Mouse (Mus musculus): ENCODE results near the gene Unc45a.

Unc45a gene

DNA sequence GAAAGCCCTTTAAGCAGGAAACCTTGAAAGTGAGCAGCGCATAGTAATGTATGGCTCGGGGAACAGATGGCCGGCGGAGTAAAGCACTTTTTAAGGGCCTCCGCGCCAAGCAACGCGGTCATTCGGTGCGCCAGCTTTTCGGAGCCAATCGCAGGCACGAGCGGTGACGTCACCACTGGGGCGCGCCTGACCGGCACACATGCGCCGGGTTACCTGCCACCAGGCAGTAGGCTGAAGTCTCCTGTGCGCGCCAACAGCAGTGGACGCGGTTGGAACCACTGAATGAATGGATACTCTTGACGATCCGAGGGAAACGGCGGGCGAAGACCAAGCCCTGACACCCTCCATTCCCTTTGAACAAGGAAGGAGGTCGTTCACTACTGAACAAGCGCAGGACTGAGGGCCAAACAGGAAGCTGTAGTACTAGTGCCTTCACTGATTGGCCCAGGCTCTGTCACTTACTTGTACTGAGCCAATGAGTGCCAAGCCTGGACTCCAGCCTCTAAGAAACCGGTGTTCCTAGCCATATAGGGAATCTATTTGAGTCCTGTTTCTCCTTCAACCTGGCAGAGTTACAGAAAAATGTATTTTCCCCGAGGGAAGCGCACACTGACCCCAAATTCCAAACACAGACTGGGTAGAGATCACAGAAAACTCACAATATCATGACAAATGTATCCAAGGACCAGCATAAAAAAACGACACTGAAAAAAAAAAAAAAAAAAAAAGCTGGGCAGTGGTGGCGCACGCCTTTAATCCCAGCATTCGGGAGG is 16.6 kb downstream of the Unc45a start, which contains the start of gene Rccd1:
Gene Rccd1 (minus strand): TSS at position 412 of the 773 bp plus-strand sequence.
- peak; percentile 98 for DNase-seq

DNA sequence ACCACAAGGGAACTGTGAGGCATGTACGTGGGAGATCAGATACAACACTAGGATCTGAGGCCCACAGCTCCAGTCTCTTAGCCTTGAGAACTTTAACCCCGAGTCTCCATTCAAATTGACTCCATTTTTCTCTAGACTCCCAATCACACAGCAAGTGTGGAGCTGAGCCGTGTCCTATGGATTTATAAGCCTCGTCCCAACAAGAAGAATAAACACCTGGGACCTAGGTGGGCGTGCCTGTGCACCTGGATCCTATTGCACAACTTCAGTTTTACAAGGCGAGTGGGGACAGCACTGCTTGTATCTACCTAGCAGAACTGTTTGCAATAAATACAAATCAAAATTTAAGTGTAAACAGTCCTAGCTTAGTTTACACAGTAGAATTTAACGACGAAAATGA is 17.5 kb downstream of the Unc45a start:
- DNase-seq: no peak

- DNase-seq: no peak
These were observed 20.8 kb downstream of the Unc45a start for GRCm38 (mm10) chr7:80319846-80320496.

DNA sequence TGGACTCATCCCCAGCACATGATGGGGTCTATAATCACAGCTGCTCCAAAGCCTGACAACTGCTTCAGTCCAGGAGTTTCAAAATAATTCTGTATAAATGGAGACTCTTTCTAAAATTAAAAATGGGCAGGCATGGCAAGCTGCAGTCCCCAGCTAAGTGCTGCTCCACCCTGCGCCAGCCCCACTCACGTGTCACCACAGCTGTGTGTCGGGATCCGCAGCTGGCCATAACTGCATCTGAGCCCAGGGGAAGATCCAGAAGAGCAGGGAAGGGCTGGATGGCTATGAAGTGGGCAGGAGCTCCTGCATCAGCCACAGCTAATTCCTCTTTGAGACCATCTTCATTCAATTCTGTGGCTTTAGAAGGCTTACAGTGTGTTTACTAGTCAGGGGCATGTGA is 22.1 kb downstream of the Unc45a start:
- no peak for DNase-seq

GRCm38 (mm10) chr7:80317439-80318115 is 23.2 kb downstream of the Unc45a start:
- no peak for DNase-seq

DNA sequence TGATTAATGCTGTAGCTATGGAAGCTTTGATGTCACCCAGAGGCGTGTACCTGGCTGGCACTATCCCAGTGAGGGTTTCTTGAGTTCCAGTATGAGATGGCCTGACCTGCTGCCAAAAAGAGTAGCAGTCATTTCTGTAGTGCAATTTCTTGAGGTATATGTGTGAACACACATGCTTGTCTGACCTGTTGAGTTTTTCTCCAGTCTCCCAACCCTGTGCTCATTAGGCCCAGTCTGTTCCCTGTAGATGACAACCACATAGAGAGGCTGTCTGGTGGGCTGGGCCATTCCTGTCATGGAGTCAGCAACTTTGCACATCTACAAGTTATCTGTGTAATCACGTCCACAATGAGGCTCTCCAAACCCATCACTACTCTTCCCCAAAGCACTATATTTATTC is 25.1 kb downstream of the Unc45a start:
- no peak for DNase-seq

DNA sequence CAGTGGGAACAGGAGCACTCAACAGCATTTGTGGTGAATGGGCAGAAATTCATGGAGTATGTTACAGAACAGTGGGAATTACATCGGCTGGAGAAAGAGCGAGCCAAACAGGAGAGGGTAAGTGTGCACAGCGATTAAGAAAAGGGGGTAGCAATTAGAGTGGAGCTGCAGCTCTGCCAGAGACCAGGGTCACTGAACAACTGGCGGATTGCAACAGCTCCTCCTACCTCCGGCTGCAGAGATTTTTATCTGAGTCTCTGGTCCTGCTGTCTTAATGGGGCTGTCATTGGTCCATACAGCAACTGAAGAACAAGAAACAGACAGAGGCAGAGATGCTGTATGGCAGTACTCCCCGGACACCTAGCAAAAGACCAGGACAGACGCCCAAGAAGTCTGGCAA is 30.0 kb downstream of the Unc45a start:
- DNase-seq: no peak

DNA sequence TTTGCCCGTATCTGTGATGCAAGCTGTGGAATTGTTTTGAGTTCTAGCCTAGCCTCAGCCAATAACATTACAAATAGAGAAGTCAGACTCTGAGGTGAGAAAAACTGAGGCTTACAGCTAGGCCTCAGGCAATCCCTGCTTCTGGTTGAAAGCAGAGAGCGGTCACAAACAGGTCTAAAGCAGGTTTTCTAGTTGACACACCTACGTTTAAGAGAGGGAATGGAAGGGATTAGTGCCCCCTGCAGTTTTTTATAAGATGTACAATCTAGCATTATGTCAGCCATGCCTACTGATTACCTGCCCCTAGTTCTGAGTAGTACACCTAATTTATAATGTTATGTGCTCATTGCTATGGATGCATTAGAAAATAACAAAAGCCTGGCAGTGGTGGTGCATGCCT is 33.0 kb downstream of the Unc45a start:
- no peak for DNase-seq

DNA sequence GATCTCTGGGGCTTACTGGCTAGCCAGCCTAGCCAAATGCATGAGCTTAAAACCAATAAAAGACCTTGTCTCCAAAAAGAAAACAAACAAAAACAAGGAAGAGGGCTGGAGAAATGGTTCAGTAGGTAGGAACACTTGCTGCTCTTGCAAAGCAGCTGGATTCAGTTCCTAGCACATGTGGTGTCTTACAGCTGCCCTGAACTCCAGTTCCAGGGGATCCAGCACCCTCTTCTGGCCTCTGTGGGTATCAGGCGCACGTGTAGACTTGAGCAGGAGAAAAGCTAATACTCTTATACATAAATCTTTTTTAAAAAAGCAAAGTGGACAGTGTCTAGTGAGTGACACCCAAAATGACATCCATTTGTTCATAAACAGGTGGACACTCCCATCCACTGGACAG is 39.3 kb downstream of the Unc45a start:
- DNase-seq: no peak

DNA sequence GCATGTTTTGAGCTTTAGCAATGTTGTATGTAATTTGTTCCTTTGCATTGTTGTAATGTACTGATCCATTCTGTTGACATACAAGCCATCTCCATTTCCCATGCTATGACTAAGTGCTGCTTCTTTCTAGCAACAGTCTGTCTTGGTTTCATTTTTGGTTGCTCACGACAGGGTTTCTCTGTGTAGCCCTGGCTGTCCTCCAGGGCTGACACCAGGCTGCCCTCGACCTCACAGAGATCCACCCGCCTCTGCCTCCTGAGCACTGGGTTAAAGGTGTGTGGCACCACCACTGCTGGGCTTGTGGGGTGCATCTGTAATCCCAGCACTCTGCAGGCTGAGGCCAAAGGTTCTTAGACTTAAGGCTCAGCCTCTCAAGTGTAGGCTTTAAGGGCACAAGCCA is 41.2 kb downstream of the Unc45a start:
- no peak for DNase-seq

GRCm38 (mm10) chr7:80298754-80299153 is 42.1 kb downstream of the Unc45a start:
- DNase-seq: no peak

DNA sequence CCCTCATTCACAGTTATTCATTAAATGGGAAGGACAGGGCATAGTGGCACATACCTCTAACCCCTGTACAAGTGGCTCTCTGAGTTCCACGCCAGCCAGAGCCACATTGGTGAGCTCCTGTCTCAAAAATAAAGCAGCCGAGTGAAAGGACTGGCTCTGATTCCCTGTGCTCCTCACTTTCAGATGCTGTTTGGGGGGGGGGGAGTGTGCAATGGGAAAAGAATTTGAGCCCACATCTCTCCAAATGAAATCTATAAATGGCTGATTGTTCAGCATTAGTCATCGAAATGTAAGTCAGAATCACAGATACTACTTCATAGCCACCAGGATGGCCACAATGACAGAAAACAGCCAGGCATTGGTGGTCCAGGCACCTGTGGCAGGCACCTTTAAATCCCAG is 43.8 kb downstream of the Unc45a start:
- no peak for DNase-seq

DNA sequence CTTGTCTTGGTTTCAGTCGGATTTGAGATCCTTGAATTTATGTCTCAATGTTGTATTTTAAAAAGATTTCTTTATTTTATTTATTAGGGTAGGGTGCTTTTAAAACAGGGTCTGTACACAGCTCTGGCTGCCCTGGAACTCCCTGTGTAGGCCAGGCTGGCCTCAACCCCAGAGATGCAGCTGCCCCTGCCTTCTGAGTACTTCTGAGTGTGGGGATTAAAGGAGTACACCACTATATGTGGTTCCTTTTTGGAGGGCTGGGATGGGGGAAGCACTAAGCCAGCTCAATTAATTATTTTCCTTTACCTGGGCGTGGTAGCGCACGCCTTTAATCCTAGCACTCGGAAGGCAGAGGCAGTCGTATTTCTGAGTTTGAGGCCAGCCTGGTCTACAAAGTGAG is 44.3 kb downstream of the Unc45a start:
- no peak for DNase-seq

DNA sequence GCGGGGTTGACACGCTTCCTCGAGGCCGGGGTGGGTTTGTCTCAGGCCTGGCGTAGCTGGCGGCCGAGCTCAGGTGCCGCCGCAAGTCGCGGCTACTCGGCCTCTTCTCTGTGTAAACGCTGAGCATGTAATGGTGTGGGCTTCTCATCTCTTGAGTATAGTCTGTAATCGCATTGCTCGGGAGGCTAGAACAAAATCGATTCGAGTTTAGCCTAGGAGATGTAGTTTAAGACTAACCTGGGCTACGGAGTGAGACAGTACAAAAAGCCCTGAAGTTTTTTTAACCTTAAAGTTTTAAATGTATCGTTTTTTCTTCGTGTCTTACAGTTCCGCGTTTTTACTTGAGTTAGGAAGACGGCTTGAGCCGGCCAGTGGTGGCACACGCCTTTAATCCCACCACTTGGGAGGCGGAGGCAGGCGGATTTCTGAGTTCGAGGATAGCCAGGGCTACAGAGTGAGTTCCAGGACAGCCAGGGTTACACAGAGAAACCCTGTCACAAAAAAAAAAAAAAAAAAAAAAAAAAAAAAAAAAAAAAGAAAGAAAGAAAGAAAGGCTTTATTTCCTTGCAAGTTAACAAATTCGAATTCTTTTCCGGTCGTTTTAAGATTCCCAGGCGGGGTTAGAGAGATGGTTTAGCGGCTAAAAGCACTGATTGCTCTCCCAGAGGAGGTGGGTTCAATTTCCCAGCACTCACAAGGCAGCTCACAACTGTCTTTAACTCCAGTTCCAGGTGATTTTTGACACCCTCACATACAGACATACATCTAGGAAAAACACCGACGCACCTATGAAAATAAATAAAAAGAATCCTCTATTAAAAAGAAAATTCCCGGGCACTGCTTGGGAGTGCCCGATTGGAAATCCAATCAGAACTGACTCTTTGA is 45.8 kb downstream of the Unc45a start:
- peak in 1 of 2 experiments; percentile 14 for DNase-seq

- DNase-seq: peak; percentile 98 to 100
These were observed 46.6 kb downstream of the Unc45a start, which contains the start of gene Prc1 for GRCm38 (mm10) chr7:80294062-80294763. TSS of gene Prc1 (plus strand) at chr7:80294450.

DNA sequence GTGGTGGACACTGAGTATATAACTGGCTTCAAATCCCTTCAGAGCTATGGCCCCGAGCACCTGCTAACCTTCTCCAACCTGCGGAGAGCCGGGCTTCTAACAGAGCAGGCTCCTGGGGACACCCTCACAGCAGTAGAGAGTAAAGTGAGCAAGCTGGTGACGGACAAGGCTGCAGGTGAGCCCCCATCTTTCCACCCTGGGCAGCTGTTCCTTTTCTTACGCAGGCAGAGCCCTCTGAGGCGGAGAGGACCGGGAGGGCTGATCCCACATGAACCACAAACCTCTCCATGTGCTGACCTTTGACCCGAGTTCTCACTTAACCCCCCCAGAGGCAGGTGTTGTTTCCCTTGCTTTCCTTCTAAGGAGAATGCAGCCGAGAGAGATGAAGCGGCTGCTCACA is 53.1 kb downstream of the Unc45a start:
- DNase-seq: no peak

DNA sequence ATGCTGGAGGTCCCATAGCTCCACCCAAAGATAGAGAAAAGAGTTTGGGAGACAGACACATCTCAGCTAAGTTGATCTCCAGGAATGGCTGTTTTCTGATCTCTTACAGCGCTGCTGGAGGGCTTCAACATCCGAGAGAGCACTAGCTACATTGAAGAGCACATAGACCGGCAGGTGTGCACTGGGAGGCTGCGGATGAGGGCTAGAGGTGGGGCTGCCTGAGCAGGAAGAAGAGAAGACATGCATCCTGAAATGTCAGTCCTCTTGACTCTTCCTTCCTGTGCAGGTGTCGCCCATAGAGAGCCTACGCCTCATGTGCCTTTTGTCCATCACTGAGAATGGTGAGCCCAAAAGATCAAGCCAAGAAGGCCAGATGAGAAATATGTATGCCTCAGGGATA is 55.1 kb downstream of the Unc45a start:
- no peak for DNase-seq

GRCm38 (mm10) chr7:80284391-80284790 is 56.4 kb downstream of the Unc45a start:
- DNase-seq: no peak

DNA sequence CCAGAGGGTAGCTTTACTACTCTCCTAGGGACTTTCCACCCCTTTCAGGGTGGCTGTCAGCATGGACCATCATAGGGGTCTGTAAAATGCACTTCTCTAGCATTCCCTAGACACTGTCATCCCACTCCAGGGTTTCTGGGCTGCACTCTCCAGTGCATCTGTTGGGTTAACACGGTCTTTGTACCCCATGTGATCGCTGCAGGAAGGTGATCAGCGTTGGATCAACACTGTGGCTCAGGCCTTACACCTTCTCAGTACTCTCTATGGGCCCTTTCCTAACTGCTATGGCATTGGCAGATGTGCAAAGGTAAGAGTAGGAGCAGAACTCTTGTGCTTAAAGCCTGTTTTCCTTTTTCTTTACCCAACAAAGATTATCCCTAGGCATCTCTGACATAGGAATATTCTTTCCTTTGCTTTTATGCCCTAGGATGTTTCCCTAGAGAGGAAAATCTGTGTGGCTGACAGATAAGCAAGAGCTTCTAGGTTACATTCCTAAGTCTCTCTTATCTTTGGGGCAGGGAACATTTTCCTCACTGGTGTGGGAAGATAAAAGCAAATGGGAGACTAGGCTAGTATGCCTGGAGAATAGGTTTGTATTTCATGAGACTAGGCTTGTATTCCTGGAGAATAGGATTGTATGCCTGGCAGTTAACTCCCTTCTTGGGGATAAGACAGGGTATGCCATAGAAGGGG is 57.4 kb downstream of the Unc45a start:
- DNase-seq: no peak

DNA sequence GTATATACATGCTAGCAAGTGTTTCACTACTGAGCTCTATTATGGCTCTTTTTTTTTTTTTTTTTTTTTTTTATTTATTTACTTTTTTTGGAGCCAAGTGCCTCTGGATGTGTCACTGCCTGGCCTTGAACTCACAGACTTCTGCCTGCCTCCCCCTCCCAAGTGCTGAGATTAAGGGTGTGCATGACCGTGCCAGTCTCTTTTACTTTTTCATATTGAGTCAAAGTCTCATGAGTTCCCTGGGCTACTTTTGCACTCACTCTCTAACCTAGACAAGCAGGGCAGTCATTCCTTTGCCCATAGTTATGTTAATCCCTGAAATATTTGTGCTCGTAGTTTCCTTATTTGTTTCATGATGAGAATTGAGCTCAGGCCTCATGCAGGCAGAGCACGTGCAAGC is 59.2 kb downstream of the Unc45a start:
- DNase-seq: no peak

- no peak for DNase-seq
These were observed 59.8 kb downstream of the Unc45a start for GRCm38 (mm10) chr7:80280998-80281397.

DNA sequence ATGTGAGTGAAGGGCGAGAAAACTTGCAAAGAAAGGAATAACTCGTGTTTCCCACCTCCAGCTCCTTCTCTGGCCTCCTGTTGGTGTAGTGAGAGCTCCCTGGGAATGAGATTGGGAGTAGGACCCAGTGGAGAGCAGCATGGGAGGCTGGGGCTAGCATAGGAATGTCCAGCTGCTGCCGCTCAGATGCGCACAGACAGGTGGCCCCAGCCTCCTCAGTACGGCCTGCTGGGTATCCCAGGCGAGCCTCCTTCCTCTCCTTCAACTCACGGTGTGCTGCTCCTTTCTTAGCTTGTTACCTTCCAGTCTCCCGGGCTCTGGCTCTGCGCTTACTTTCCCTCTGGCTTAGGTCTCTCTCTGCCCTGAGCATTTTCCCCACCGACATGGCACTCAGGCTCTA is 60.8 kb downstream of the Unc45a start:
- DNase-seq: no peak
